Mouse (Mus musculus) heart, adult 2 months (tissue): ENCODE results near the gene Pde11a. TPM values are rescaled to one million over a fixed set of nuclear protein-coding genes. Genes with fewer than 3 reads are reported as not detected.

Source experiments
- DNase-seq, 2 experiments: peaks; one replicate each; pipeline ENCODE4 v3.0.0; 2021
- H3K27ac ChIP-seq: fragments of 200-600 bp; 2 replicates; pipeline ENCODE4 v1.8.1; 2022
- H3K27me3 ChIP-seq: fragments of 200-500 bp; 2 replicates; pipeline ENCODE4 v1.6.1; 2012; ENCODE audit warnings: mild to moderate bottlenecking, low read length, inconsistent platforms, mixed read lengths; ENCODE audit not compliant: control insufficient read depth, insufficient read depth
- H3K36me3 ChIP-seq: fragments of 200-500 bp; 2 replicates; pipeline ENCODE4 v1.6.1; 2012; ENCODE audit warnings: low read length, inconsistent platforms; ENCODE audit not compliant: control insufficient read depth, insufficient read depth
- H3K4me1 ChIP-seq: fragments of 200-500 bp; 2 replicates; pipeline ENCODE4 v1.6.1; 2011; ENCODE audit warnings: low read length; ENCODE audit not compliant: control insufficient read depth, insufficient read depth
- H3K4me3 ChIP-seq: fragments of 200-600 bp; 2 replicates; pipeline ENCODE4 v1.8.1; 2022
- H3K79me2 ChIP-seq: fragments of 200-500 bp; replicated peaks from 2 replicates; pipeline ENCODE4 v1.6.1; 2012; ENCODE audit warnings: mild to moderate bottlenecking, inconsistent platforms, low read length, moderate library complexity, mixed read lengths; ENCODE audit not compliant: control insufficient read depth, insufficient read depth
- H3K9ac ChIP-seq: fragments of 200-500 bp; 2 replicates; pipeline ENCODE4 v1.6.1; 2012; ENCODE audit warnings: low read depth, mild to moderate bottlenecking, control low read depth, inconsistent platforms, low read length, mixed read lengths
- CTCF ChIP-seq: fragments of 200-600 bp; IDR thresholded peaks from 2 replicates; pipeline ENCODE4 v1.8.1; 2022; ENCODE audit warnings: antibody characterized with exemption, mild to moderate bottlenecking, moderate library complexity
- EP300 ChIP-seq: fragments of 200-500 bp; IDR thresholded peaks from 2 replicates; pipeline ENCODE4 v1.6.1; 2011; ENCODE audit warnings: low read depth, low read length, control low read depth; ENCODE audit not compliant: insufficient read depth
- POLR2A ChIP-seq: fragments of 200-500 bp; IDR thresholded peaks from 2 replicates; pipeline ENCODE4 v1.6.1; 2011; ENCODE audit warnings: mild to moderate bottlenecking, low read depth, low read length, control low read depth; ENCODE audit not compliant: insufficient read depth
- WGBS: fragments of 180-500 bp; shearing (Covaris S2); methylation state at CpG from one replicate; pipeline ENCODE4 v1.1.7; 2018; 5-methylcytosine and 5-hydroxymethylcytosine counted together
- intact Hi-C: fragments of 180-260 bp; cut with DNase I; formaldehyde crosslinking; loops from one replicate; pipeline ENCODE4 v1.15.1; 2025
- polyA plus RNA-seq: library from polyadenylated mRNA; depleted of rRNA; stranded (reverse); fragments of >200 nt; gene quantifications from 2 replicates; pipeline ENCODE4 v1.2.3, GENCODE M21; 2012
- total RNA-seq, 2 experiments: library from RNA; stranded (reverse); gene quantifications; 2 replicates each; pipeline ENCODE4 v1.2.3; 2021

The Pde11a gene
- total and polyA plus RNA-seq, 3 experiments, result 0.12 to 1.4 (median 1.2) TPM

GRCm38 (mm10) chr2:76286288-76286740, 52.3 kb downstream of the Pde11a start:
- TF ChIP-seq CTCF (no peak), POLR2A (no peak), EP300 (no peak)
- H3K79me2 ChIP-seq, result no peaks in the 10 kb centered on the region
- intact Hi-C loops, result no loop called here
- H3K9ac ChIP-seq, result no peak overlapping the region
- peak overlapping the region; percentile 76 for H3K27ac ChIP-seq
- H3K4me1 ChIP-seq, result no peaks in the 10 kb centered on the region; the same call in 1 of the 2 replicates
- 32% methylated on average over 4 of the region's 4 CpGs for WGBS
- H3K4me3 ChIP-seq, result no peak overlapping the region
- H3K27me3 ChIP-seq, result no peaks in the 10 kb centered on the region
- DNase-seq, result peak in 1 of 2 experiments; percentile 33
- no peaks in the 10 kb centered on the region for H3K36me3 ChIP-seq

GRCm38 (mm10) chr2:76285150-76285549, 53.4 kb downstream of the Pde11a start:
- H3K27me3 ChIP-seq, result no peaks in the 10 kb centered on the region
- no peak overlapping the region for H3K27ac ChIP-seq
- H3K79me2 ChIP-seq, result no peaks in the 10 kb centered on the region
- 65% methylated on average over 3 of the region's 3 CpGs for WGBS
- TF ChIP-seq EP300 (no peak), POLR2A (no peak), CTCF (peak; percentile 37)
- no peaks in the 10 kb centered on the region; the same call in 1 of the 2 replicates for H3K4me1 ChIP-seq
- DNase-seq, result no peak
- no peak overlapping the region for H3K9ac ChIP-seq
- intact Hi-C loops, result no loop called here
- no peaks in the 10 kb centered on the region for H3K36me3 ChIP-seq
- H3K4me3 ChIP-seq, result no peak overlapping the region

DNA sequence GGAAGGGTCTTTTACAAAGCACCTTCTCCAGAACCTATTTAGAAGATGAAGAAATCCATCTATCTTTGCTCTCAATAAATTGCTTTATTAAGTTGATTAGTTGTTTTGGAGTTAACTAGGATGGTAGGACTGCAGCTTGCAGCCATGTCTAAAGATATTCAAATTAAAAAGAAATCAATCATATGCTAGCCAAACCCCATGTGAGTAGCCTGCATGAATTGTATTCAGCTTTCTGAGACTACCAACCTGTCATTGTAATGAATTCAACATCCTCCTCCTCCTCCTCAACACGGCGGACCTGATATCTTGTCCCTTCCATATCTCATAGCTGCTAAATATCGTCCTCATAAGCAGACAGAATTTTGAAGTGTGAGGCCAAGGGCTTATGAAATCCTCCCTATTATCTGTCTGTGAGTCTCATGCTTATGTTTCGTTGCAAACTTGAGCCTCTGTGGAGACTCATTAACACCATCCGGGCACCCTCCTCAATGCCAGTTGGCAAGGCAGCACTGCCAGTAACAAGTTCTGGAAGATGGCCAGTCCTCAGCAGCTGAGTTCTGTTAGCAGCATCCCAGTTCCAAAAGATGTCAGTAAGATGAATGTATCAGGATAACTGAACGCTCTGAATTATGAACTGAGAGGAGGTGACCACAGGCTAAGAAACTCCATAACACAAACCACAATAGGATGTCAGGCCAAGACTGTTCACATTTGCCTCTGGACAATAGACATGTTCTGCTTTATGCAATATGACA, 55.0 kb downstream of the Pde11a start:
- intact Hi-C loops, result no loop called here

DNA sequence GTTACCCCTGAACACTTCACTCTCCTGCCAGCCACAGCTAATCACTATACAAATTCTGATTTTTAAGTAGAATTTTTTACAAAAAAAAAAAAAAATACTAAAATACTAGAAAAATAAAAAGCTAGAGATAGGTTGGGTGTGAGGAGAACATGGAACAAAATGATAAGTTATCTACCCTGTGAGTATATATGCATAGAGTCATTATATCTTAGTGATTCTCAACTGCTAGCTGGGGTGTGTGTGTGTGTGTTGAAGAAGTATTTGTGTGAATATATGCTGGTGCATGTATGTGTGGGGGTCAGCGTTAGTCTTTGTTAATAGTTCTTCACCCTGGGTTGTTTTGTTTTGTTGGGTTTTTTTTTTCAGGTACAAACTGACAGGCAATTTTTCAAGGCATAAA, 69.1 kb downstream of the Pde11a start:
- H3K27me3 ChIP-seq, result no peaks in the 10 kb centered on the region
- intact Hi-C loops, result no loop called here
- H3K27ac ChIP-seq, result no peak overlapping the region
- TF ChIP-seq EP300 (no peak), POLR2A (no peak), CTCF (no peak)
- no peak for DNase-seq
- no peaks in the 10 kb centered on the region for H3K36me3 ChIP-seq
- H3K79me2 ChIP-seq, result no peaks in the 10 kb centered on the region
- H3K9ac ChIP-seq, result no peak overlapping the region
- no peaks in the 10 kb centered on the region for H3K4me1 ChIP-seq
- WGBS, result 68% methylated on average over 1 of the region's 1 CpGs
- H3K4me3 ChIP-seq, result no peak overlapping the region

More for the DNA sequence above, 55.0 kb downstream of the Pde11a start:
- TF ChIP-seq EP300 (peak; percentile 61; the same call in 1 of the 2 replicates), CTCF (no peak)
- 46% methylated on average over 6 of the region's 6 CpGs for whole genome bisulfite sequencing
- Histone ChIP-seq H3K9ac (no peak overlapping the region), H3K79me2 (no peaks in the 10 kb centered on the region), H3K27ac (no peak overlapping the region; the same call in 1 of the 2 replicates), H3K4me3 (no peak overlapping the region), H3K4me1 (no peaks in the 10 kb centered on the region; the same call in 1 of the 2 replicates), H3K27me3 (no peaks in the 10 kb centered on the region), H3K36me3 (no peaks in the 10 kb centered on the region)
- DNase-seq, result peak; percentile 44 to 74

DNA sequence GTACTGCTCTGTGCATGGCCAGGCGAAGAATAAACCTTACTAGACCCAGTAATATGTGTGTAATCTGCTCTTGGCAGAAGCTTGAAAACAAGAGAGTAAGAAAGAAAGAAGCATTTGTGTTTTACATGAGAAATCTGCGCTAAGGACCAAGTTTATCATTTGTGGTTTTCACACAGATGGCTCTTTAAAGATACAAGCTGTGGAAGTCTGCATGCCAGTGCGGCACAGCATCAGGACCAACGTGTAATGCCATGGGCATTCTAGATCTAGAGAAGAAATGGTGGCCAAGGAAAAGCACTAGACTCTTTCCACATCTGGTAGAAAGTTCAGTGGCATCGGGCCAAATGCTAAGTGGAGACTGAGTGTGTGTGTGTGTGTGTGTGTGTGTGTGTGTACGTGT, 71.2 kb downstream of the Pde11a start:
- Histone ChIP-seq H3K4me1 (no peaks in the 10 kb centered on the region), H3K79me2 (no peaks in the 10 kb centered on the region), H3K36me3 (no peaks in the 10 kb centered on the region), H3K4me3 (no peak overlapping the region), H3K27me3 (no peaks in the 10 kb centered on the region), H3K27ac (no peak overlapping the region), H3K9ac (no peak overlapping the region)
- no peak for TF ChIP-seq CTCF
- no peak for TF ChIP-seq POLR2A
- no peak for TF ChIP-seq EP300
- intact Hi-C loops, result no loop called here
- WGBS, result 82% methylated on average over 6 of the region's 6 CpGs
- no peak for DNase-seq

DNA sequence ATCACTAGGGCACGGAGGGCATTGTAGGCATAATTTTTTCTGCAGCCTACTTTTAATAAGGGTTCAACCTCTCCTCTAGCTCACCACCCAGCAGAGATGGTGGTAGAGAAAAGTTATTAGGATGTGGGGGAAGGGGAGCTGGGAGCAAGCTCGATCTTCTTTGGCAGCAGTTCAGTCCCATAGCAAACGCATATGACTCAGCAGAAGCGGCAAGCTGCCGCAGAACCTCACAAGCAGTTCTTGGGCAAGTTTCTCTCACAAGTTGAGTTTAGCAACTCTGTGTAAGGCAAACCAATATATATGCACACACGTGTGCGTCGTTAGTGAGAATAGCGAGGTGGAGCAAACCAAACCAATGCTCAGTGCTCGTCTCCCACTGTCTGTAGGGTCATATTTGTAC, 72.0 kb downstream of the Pde11a start:
- WGBS, result 82% methylated on average over 10 of the region's 10 CpGs
- Histone ChIP-seq H3K36me3 (no peaks in the 10 kb centered on the region), H3K27ac (no peak overlapping the region), H3K9ac (no peak overlapping the region), H3K27me3 (no peaks in the 10 kb centered on the region), H3K4me3 (no peak overlapping the region), H3K4me1 (no peaks in the 10 kb centered on the region), H3K79me2 (no peaks in the 10 kb centered on the region)
- no peak for DNase-seq
- intact Hi-C loops, result no loop called here
- TF ChIP-seq EP300, result no peak
- no peak for TF ChIP-seq CTCF
- TF ChIP-seq POLR2A, result no peak
